Mouse (Mus musculus) small intestine, adult 2 months (tissue): ENCODE results near the gene Mettl15. TPM values are rescaled to one million over a fixed set of nuclear protein-coding genes. Genes with fewer than 3 reads are reported as not detected.
"Not testable (repeated sequence)": the region's sequence is repeated elsewhere in the genome, so short reads cannot be mapped to it uniquely, and the experiment has no call there.

Experiments
- H3K27ac ChIP-seq: fragments of 200-500 bp; 2 replicates; pipeline ENCODE4 v1.5.1; 2012; ENCODE audit warnings: low read depth, low read length, control low read depth, inconsistent platforms; ENCODE audit not compliant: insufficient read depth
- H3K27me3 ChIP-seq: fragments of 200-500 bp; 2 replicates; pipeline ENCODE4 v1.6.1; 2012; ENCODE audit warnings: mild to moderate bottlenecking, moderate library complexity, low read length, inconsistent platforms; ENCODE audit not compliant: control insufficient read depth, insufficient read depth
- H3K36me3 ChIP-seq: fragments of 200-500 bp; 2 replicates; pipeline ENCODE4 v1.6.1; 2012; ENCODE audit warnings: mild to moderate bottlenecking, low read length, control low read depth, inconsistent platforms; ENCODE audit not compliant: control insufficient read depth, insufficient read depth
- H3K4me1 ChIP-seq: fragments of 200-500 bp; 2 replicates; pipeline ENCODE4 v1.6.1; 2012; ENCODE audit warnings: low read length, inconsistent platforms, mixed read lengths; ENCODE audit not compliant: control insufficient read depth, insufficient read depth, insufficient read length
- H3K4me3 ChIP-seq: fragments of 200-500 bp; 2 replicates; pipeline ENCODE4 v1.5.1; 2012; ENCODE audit warnings: low read depth, mild to moderate bottlenecking, control low read depth, inconsistent platforms, low read length, moderate library complexity
- CTCF ChIP-seq: fragments of 200-500 bp; IDR thresholded peaks from 2 replicates; pipeline ENCODE4 v1.5.1; 2012; ENCODE audit warnings: low read depth, mild to moderate bottlenecking, control low read depth, inconsistent platforms, low read length, moderate library complexity, mixed read lengths; ENCODE audit not compliant: insufficient replicate concordance, insufficient read length; ENCODE audit errors: extremely low read depth
- POLR2A ChIP-seq: fragments of 200-500 bp; IDR thresholded peaks from 2 replicates; pipeline ENCODE4 v1.6.1; 2012; ENCODE audit warnings: low read depth, mild to moderate bottlenecking, control low read depth, inconsistent platforms, low read length, moderate library complexity
- WGBS: fragments of 180-500 bp; shearing (Covaris S2); methylation state at CpG from one replicate; pipeline ENCODE4 v1.1.7; 2018; 5-methylcytosine and 5-hydroxymethylcytosine counted together
- polyA plus RNA-seq: library from polyadenylated mRNA; depleted of rRNA; stranded (reverse); fragments of >200 nt; gene quantifications from 2 replicates; pipeline ENCODE4 v1.2.3, GENCODE M21; 2012

The Mettl15 gene
- polyA plus RNA-seq, 1 experiment, result 0.62 TPM

DNA sequence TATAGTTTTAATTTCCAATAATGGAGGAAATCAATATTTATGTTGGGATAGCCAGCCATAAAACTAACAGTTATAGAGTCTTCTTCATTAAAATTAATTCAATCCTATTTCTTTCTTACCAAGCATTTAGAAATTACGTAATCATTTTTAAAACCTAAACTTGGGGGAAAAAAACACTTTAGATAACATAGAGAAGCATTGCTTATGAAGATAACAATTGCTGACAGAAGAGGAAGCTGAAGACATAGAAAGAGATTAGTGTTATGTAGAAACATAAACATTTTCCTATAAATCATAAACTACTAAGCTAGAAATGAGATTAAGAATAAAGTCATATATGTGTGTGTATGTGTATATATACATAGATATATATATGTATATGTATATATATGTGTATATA, 44.8 kb downstream of the Mettl15 start:
- TF ChIP-seq POLR2A (no peak), CTCF (no peak)
- H3K36me3 ChIP-seq, result no peaks in the 10 kb centered on the region
- no peak overlapping the region for H3K27ac ChIP-seq
- H3K27me3 ChIP-seq, result no peaks in the 10 kb centered on the region
- WGBS, result 91% methylated on average over 1 of the region's 1 CpGs
- no peaks in the 10 kb centered on the region for H3K4me1 ChIP-seq
- H3K4me3 ChIP-seq, result no peak overlapping the region

DNA sequence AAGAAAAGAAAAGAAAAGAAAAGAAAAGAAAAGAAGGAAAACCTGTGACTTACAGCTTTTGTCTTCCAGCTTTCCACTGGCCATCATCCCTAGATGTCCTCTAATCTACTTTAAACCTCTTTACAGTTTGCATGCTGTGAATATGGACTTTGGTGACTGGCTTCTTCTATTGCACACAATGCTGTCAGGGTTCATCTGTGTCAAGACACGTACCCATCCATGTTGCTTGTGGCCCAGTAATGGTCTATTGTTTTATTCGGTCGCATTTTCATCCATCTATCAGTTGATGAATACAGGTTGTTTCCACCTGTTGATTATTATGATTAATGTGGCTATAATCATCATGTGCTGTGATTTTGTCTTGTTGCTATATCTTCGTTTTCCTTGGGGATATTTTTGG, 46.7 kb downstream of the Mettl15 start:
- Histone ChIP-seq H3K27ac (no peak overlapping the region), H3K4me1 (no peaks in the 10 kb centered on the region), H3K4me3 (no peak overlapping the region), H3K36me3 (no peaks in the 10 kb centered on the region), H3K27me3 (no peaks in the 10 kb centered on the region)
- TF ChIP-seq POLR2A (no peak), CTCF (no peak)
- 87% methylated on average over 4 of the region's 4 CpGs for whole genome bisulfite sequencing

DNA sequence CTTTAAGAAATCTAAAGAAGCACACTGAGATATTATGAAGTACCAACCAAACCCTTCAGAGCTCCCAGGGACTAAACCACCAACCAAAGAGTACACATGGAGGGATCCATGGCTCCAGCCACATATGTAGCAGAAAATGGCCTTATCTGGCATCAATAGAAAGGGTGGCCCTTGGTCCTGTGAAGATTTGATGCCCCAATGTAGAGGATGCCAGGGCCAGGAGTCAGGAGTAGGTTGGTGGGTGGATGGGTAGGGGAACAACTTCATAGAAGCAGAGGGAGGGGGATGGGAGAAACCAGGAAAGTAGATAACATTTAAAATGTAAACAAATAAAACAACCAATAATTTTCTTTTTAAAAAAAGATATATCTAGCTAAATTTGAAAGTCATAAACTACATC, 50.1 kb downstream of the Mettl15 start:
- TF ChIP-seq POLR2A (no peak), CTCF (no peak)
- H3K4me3 ChIP-seq, result no peak overlapping the region

DNA sequence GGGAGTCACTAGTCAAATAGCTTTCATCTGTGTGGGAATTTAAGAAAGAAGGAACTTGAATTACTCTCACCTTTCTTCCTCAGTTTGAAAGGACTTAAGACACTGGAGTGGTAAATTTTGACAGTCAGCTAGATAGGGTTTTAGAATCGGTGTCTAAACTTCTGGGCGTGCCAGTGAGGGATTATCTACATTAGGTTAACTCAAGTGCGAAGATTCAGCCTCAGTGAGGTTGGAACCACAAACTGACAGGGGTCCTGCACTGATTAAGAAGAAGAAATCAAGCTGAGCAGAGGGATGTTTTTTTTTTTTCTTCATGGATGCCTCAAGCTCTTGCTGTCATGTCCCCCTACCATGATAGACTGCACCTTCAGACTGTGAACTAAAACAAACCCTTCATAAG, 53.4 kb downstream of the Mettl15 start:
- TF ChIP-seq POLR2A (no peak), CTCF (no peak)
- Histone ChIP-seq H3K27me3 (no peaks in the 10 kb centered on the region), H3K27ac (no peak overlapping the region), H3K36me3 (no peaks in the 10 kb centered on the region), H3K4me1 (no peaks in the 10 kb centered on the region), H3K4me3 (no peak overlapping the region)
- 79% methylated on average over 3 of the region's 3 CpGs for WGBS

More for the DNA sequence above, 50.1 kb downstream of the Mettl15 start:
- H3K27ac ChIP-seq, result no peak overlapping the region
- no peaks in the 10 kb centered on the region for H3K27me3 ChIP-seq
- no peaks in the 10 kb centered on the region for H3K36me3 ChIP-seq
- H3K4me1 ChIP-seq, result no peaks in the 10 kb centered on the region

- H3K27ac ChIP-seq, result no peak overlapping the region
- H3K27me3 ChIP-seq, result no peaks in the 10 kb centered on the region
- 95% methylated on average over 2 of the region's 2 CpGs for WGBS
- H3K36me3 ChIP-seq, result no peaks in the 10 kb centered on the region
- H3K4me1 ChIP-seq, result no peaks in the 10 kb centered on the region
- no peak overlapping the region for H3K4me3 ChIP-seq
- no peak for TF ChIP-seq POLR2A
- TF ChIP-seq CTCF, result no peak
These were observed 59.1 kb downstream of the Mettl15 start for GRCm38 (mm10) chr2:109221470-109221869.

DNA sequence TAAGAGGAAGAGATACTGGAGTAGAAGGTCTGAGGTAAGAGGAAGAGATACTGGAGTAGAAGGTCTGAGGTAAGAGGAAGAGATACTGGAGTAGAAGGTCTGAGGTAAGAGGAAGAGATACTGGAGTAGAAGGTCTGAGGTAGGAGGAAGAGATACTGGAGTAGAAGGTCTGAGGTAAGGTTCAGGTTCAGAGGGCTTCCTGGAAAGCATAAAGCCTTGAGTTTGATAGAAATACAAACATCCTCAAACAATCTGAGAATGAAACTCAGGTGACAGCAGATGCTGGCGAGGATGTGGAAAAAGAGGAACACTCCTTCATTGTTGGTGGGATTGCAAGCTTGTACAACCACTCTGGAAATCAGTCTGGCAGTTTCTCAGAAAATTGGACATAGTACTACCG, 63.9 kb downstream of the Mettl15 start:
- not testable (repeated sequence) for H3K27ac ChIP-seq, H3K4me3 ChIP-seq, H3K4me1 ChIP-seq, H3K27me3 ChIP-seq, H3K36me3 ChIP-seq
- 93% methylated on average over 2 of the region's 2 CpGs for whole genome bisulfite sequencing

DNA sequence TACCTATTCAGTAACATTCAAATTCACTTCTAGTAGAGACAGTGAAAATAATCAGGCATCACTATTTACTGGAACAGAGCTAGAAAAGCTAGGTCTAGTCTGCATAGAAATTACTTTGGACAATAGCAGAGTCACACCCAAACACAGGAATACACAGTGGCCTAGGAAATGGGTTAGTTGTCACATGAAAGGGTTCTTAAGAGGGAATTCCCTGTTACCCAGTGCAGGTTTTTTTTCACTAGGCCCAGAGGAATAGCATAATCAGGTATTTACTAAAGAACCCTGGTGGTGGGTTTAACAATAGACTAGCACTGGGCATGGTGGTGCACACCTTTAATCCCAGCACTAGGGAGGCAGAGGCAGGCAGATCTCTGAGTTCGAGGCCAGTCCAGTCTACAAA, 69.9 kb downstream of the Mettl15 start:
- WGBS, result 97% methylated on average over 1 of the region's 1 CpGs
- not testable (repeated sequence) for H3K27ac ChIP-seq, H3K4me1 ChIP-seq, H3K4me3 ChIP-seq, H3K36me3 ChIP-seq, H3K27me3 ChIP-seq

DNA sequence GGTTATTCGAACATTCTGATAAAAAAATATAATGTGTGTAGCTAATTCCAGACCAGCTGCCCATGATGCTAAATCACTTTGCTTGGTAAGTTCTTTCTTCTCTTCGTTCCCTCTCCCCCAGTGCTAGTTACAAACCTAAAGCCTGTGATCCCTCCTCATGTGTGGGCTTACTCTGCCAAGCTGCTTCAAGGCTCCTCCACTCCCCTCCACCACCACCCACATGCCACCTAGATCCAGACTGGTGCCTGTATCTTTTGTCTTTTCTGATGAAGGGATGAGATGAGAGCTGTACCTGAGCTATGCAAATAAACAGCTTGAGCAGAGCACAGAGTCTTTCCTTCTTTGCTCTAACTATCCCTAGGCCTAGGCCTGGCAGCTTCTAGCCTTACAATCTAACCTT, 72.5 kb downstream of the Mettl15 start:
- Histone ChIP-seq H3K27ac (no peak overlapping the region), H3K36me3 (no peaks in the 10 kb centered on the region), H3K4me3 (no peak overlapping the region), H3K27me3 (no peaks in the 10 kb centered on the region), H3K4me1 (no peaks in the 10 kb centered on the region)
- TF ChIP-seq POLR2A (no peak), CTCF (no peak)
- 88% methylated on average over 2 of the region's 2 CpGs for WGBS

- Histone ChIP-seq H3K4me1 (no peaks in the 10 kb centered on the region), H3K36me3 (no peaks in the 10 kb centered on the region), H3K27me3 (no peaks in the 10 kb centered on the region), H3K27ac (no peak overlapping the region), H3K4me3 (no peak overlapping the region)
- TF ChIP-seq CTCF, result no peak
- TF ChIP-seq POLR2A, result no peak
- 65% methylated on average over 3 of the region's 3 CpGs for WGBS
These were observed 97.6 kb downstream of the Mettl15 start for GRCm38 (mm10) chr2:109182993-109183392.
